Mouse (Mus musculus) colon, adult 2 months (tissue): ENCODE results near the gene Sh3bp5l. TPM values are rescaled to one million over a fixed set of nuclear protein-coding genes. Genes with fewer than 3 reads are reported as not detected.

ENCODE experiments used
- polyA plus RNA-seq: library from polyadenylated mRNA; depleted of rRNA; stranded (reverse); fragments of >200 nt; gene quantifications from 2 replicates; pipeline ENCODE4 v1.2.3, GENCODE M21; 2012; rRNA removed

Sh3bp5l gene
- 36.8 and 41.1 TPM in 2 replicates for polyA plus RNA-seq

DNA sequence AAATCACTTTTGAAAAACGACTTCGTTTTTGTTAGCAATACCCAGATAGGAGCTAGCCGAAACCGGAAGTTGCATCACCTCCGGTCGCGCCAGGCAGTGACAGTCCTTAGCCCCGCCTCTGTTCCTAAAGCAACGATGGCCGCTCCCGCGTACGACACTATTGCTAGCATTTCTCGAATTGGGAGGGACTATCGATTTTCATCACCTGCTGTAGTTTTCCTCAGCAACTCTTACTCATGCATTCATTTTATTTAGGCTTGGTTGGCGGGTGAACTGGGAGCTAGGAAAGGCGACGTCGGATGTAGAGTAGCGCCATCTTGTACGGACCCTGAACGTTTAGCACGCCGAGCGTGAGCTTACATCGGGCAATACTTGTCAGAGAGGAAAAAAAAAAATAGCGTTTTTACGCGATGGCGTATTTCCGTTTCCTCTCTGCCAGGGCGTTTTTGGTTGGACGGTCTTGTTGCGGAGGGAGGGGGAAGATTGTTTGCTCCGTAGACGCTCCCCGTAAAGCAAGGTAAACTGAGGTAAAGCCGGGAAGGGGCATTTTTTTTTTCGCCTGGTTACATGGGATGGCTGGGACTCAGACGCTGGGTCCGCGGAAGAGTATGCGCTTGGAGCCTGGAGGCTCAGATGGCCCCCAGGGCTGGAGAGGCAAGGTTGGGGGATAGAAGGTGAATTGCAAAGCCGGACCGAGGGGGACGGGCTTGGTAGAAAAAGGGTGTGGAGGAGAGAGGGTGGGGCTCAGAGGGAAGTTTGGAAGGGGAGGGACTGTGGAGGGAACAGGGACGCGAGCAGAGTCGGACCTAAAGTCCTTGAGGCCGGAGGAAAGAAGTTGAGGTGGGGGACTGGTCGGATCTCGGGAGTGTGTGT is at the start of gene Sh3bp5l, which contains the start of gene Zfp672:
TSS of gene Sh3bp5l (plus strand) at position 449 of the 873 bp plus-strand sequence.
TSS of gene Zfp672 (minus strand) at position 64 of the 873 bp plus-strand sequence.

DNA sequence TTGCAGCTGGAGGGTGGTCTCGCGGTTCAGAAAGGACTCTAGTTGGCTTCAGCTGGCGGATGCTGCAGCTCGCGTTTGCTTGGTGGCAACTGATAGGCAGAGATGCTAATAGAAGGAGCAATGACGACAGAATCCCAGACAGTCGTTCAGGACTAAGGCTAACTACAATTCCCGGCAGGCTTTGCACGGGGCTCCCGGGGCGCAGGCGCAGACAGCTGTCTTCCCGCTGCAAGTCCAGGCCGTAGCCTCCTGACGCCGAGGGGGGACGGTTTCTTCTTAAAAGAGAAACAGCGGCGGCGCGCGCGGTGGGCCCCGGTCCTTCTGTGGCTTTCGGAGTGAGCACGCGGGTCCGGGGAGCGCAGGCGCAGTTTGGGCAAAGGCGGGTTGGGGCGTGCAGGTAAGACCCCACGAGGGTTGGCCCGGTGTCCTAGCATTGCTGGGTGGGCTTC is 23.6 kb upstream of the Sh3bp5l start, which contains the start of gene Zfp692:
TSS of gene Zfp692 (plus strand) at position 210 of the 449 bp plus-strand sequence.

DNA sequence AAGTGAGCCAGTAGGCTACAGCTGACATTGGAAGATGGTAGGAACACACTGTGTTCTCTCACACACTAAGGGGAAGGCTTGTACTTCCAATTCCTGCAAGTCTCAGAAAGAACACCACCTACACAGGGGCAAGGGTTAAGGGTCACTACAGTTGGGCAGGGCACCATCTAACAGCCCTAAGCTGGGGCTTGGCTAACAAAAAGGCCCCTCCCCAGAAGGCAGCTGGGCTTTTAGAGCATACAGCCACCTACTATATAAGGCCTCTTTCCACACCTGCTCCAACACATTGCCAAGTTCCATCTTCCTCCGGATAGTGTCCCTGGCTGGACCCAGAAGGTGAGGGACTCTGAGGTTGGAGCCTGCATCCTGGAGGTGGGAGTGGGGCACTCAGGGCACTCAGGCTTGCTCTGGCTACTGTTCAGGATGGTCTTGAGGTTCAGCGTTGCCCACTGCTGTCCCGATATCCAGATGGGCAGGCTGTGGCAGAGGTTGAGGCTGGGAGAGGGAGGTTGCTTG is 48.3 kb downstream of the Sh3bp5l start, which contains the start of gene Lypd8:
TSS of gene Lypd8 (plus strand) at position 281 of the 516 bp plus-strand sequence.

Other genes with a start within 250 kb of the Sh3bp5l start
- 0.09 and 0.40 TPM in 2 replicates for gene Gm12248, start 237.6 kb upstream of the Sh3bp5l start, polyA plus RNA-seq
- 29.1 and 36.0 TPM in 2 replicates for gene Cnot8, start 226.6 kb upstream of the Sh3bp5l start, polyA plus RNA-seq
- 5.5 and 5.9 TPM in 2 replicates for gene Gemin5, start 162.2 kb upstream of the Sh3bp5l start, polyA plus RNA-seq
- gene Mrpl22, start 159.1 kb upstream of the Sh3bp5l start, polyA plus RNA-seq = 22.7 and 27.2 TPM in 2 replicates
- 4.1 and 5.9 TPM in 2 replicates for gene Igtp, start 131.2 kb upstream of the Sh3bp5l start, polyA plus RNA-seq
- gene Irgm2, start 131.1 kb upstream of the Sh3bp5l start, polyA plus RNA-seq = 5.0 and 5.3 TPM in 2 replicates
- gene 4930438A08Rik, start 55.9 kb upstream of the Sh3bp5l start, polyA plus RNA-seq = 0.05 TPM in 1 of 2 replicates, not detected in the other
- gene Zfp692, start 23.7 kb upstream of the Sh3bp5l start, polyA plus RNA-seq = 43.0 and 45.3 TPM in 2 replicates
- gene Zfp672, start 385 bp upstream of the Sh3bp5l start, polyA plus RNA-seq = 46.9 and 49.0 TPM in 2 replicates
- gene Lypd8, start 48.3 kb downstream of the Sh3bp5l start, polyA plus RNA-seq = 11,928 and 12,556 TPM in 2 replicates
- 344 and 578 TPM in 2 replicates for gene 1810065E05Rik, start 90.4 kb downstream of the Sh3bp5l start, polyA plus RNA-seq
- gene Gm12253, start 101.8 kb downstream of the Sh3bp5l start, polyA plus RNA-seq = not detected in 2 replicates
- not detected in 2 replicates for gene Lypd9, start 122.2 kb downstream of the Sh3bp5l start, polyA plus RNA-seq
- not detected in 2 replicates for gene Olfr30, start 131.5 kb downstream of the Sh3bp5l start, polyA plus RNA-seq
- not detected in 2 replicates for gene Olfr332, start 161.8 kb downstream of the Sh3bp5l start, polyA plus RNA-seq
- gene Olfr331, start 171.8 kb downstream of the Sh3bp5l start, polyA plus RNA-seq = not detected in 2 replicates
- not detected in 2 replicates for gene Olfr330, start 204.1 kb downstream of the Sh3bp5l start, polyA plus RNA-seq
- not detected in 2 replicates for gene Olfr329-ps, start 215.7 kb downstream of the Sh3bp5l start, polyA plus RNA-seq
- gene Olfr328, start 224.9 kb downstream of the Sh3bp5l start, polyA plus RNA-seq = not detected in 2 replicates
- not detected in 2 replicates for gene Olfr224, start 239.8 kb downstream of the Sh3bp5l start, polyA plus RNA-seq
- not detected in 2 replicates for gene Olfr325, start 247.0 kb downstream of the Sh3bp5l start, polyA plus RNA-seq